Mouse (Mus musculus) liver, postnatal 0 days (tissue): Measurements from ENCODE around the gene Nadk. TPM values are rescaled to one million over a fixed set of nuclear protein-coding genes. Genes with fewer than 3 reads are reported as not detected.

ENCODE experiments used
- ATAC-seq: fragments of 200-750 bp; cut with Nextera tagmentation; 2 replicates; pipeline ENCODE4 v1.8.0; 2017; ENCODE audit warnings: mild to moderate bottlenecking, moderate library complexity
- DNase-seq: peaks from one replicate; pipeline ENCODE4 v3.0.0-alpha.2; 2016
- H3K27ac ChIP-seq: fragments of 300-500 bp; sonication (generic); 2 replicates; pipeline ENCODE4 v1.5.1; 2014; ENCODE audit warnings: antibody characterized with exemption, moderate library complexity, mild to moderate bottlenecking, low read depth
- H3K27me3 ChIP-seq: fragments of 300-500 bp; sonication (generic); 2 replicates; pipeline ENCODE4 v1.6.1; 2014; ENCODE audit warnings: low read length, control low read depth, mixed read lengths; ENCODE audit not compliant: insufficient read depth
- H3K36me3 ChIP-seq: fragments of 300-500 bp; sonication (generic); replicated peaks from 2 replicates; pipeline ENCODE4 v1.6.1; 2014; ENCODE audit warnings: mild to moderate bottlenecking, control low read depth, low read length, moderate library complexity, mixed read lengths; ENCODE audit not compliant: insufficient read depth
- H3K4me1 ChIP-seq: fragments of 300-500 bp; sonication (generic); 2 replicates; pipeline ENCODE4 v1.6.1; 2014; ENCODE audit warnings: antibody characterized with exemption, mild to moderate bottlenecking, control low read depth; ENCODE audit not compliant: insufficient read depth
- H3K4me2 ChIP-seq: fragments of 300-500 bp; sonication (generic); 2 replicates; pipeline ENCODE4 v1.6.1; 2014; ENCODE audit warnings: low read depth, mild to moderate bottlenecking, low read length, moderate library complexity, mixed read lengths
- H3K4me3 ChIP-seq: fragments of 300-500 bp; sonication (generic); 2 replicates; pipeline ENCODE4 v1.5.1; 2014; ENCODE audit warnings: low read depth, low read length
- H3K9ac ChIP-seq: fragments of 300-500 bp; sonication (generic); replicated peaks from 2 replicates; pipeline ENCODE4 v1.6.1; 2014; ENCODE audit warnings: mild to moderate bottlenecking, moderate library complexity
- H3K9me3 ChIP-seq: fragments of 300-500 bp; sonication (generic); 2 replicates; pipeline ENCODE4 v1.6.1; 2016; ENCODE audit warnings: mild to moderate bottlenecking, control low read depth, low read length, mixed read lengths
- CTCF ChIP-seq: sonication (generic); IDR thresholded peaks from 2 replicates; pipeline ENCODE4 v1.5.1; 2016; ENCODE audit warnings: antibody characterized with exemption, low read depth
- EP300 ChIP-seq: IDR thresholded peaks from 2 replicates; pipeline ENCODE4 v1.6.1; 2016; ENCODE audit warnings: antibody characterized with exemption, low read depth, mild to moderate bottlenecking
- WGBS: fragments of 180-500 bp; shearing (Covaris S2); extraction: QIAGEN DNeasy Blood & Tissue Kit; methylation state at CpG from one replicate; pipeline ENCODE4 v1.1.7; 2014; ENCODE audit not compliant: insufficient replicate concordance; 5-methylcytosine and 5-hydroxymethylcytosine counted together
- polyA plus RNA-seq: library from polyadenylated mRNA; unstranded; fragments of >200 nt; fragmentation: Nextera tagmentation; extraction: Ambion mirVana; gene quantifications from 2 replicates; pipeline ENCODE4 v1.2.1, GENCODE M21; 2015

Nadk gene
- polyA plus RNA-seq, 1 experiment from 2014 or later, result 55.5 TPM

DNA sequence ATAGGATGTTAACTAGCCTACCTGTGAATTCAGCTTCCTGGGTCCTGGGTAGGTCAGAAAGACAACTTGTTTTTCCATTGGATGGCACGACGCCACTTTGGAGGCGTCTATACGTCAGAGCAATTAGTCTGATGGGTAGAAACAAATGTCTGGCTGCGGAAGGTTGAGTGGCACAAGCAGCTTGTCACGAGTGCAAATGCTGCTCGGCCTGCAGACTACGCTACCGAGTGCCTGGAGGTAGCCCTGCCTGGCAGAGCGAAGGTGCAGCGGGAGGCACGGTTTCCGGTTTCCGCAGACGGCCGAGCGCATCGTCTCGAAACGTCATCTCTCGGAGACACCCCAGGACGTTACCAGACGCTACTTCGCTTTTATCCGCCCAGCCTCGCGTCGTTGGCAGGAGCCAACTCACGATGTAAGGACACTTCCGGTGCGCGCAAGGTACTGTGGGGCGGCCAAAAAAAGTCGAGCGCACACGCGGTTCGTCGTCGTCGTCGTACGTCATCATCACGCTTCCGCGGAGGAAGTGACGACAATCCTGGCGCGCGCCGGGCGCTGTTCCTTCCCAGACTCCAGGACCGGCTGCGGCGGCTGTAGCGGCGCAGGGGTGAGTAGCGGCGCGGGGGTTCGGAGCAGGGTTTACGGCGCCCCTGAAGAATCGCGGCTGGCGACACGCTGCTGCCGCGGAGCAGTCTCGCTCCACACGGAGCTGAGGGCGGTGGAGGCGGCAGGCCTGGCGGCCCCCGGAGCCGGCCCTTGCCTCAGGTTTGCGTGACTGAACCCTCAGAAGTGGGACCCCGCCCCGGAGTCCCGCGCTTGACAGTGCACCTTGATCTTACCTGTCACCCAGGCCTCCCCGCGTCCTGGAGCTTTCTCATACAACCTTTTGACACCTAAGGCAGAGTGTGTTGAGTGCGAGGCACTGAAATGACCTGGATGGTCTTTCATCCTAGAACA is 62.4 kb downstream of the Nadk start, which contains the start of gene Cdk11b:
Gene Cdk11b (plus strand): TSS at position 517 of the 954 bp plus-strand sequence.
- H3K36me3 ChIP-seq, result peaks cover 29% of the 10 kb centered on the region
- H3K27me3 ChIP-seq, result no peaks in the 10 kb centered on the region
- H3K4me3 ChIP-seq, result peak within 1 kb of the TSS; percentile 65
- H3K9me3 ChIP-seq, result no peaks in the 10 kb centered on the region
- H3K4me2 ChIP-seq, result peak within 1 kb of the TSS; percentile 78
- under 1% methylated on average over 84 of the region's 84 CpGs for WGBS
- no peak for TF ChIP-seq CTCF
- TF ChIP-seq EP300, result no peak; the same call in 1 of the 2 replicates
- ATAC-seq (peak; percentile 100), DNase-seq (peak; percentile 97)
- peak within 1 kb of the TSS; percentile 93 for H3K27ac ChIP-seq
- peaks cover 10% of the 10 kb centered on the region for H3K4me1 ChIP-seq
- H3K9ac ChIP-seq, result peak within 1 kb of the TSS; percentile 68

DNA sequence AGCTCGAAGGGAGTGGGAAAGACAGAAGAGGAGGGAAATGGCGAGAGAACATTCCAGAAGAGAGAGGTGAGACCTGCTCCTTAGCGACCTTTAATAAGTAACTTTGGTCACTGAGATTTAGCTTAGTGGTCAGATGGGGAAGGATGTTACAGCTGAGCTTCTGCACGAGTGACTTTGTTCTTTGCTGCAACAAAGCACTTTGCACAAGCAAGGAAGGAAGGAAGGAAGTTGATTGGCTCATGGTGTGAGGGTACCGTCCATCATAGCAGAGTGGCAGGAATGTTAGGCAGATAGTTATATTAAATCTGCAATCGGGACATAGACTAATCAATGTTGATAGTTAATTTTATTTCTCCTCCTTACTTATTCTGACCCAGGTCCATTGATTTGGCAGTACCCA is 68.1 kb downstream of the Nadk start:
- 61% methylated on average over 6 of the region's 6 CpGs for WGBS
- Histone ChIP-seq H3K9me3 (no peaks in the 10 kb centered on the region), H3K9ac (no peak overlapping the region), H3K27me3 (no peaks in the 10 kb centered on the region), H3K27ac (no peak overlapping the region), H3K4me2 (no peak overlapping the region), H3K4me1 (peaks cover 2% of the 10 kb centered on the region; the same call in 1 of the 2 replicates), H3K36me3 (peaks cover 70% of the 10 kb centered on the region), H3K4me3 (no peak overlapping the region)
- TF ChIP-seq CTCF (no peak), EP300 (peak; percentile 26; the same call in 1 of the 2 replicates)
- DNase-seq (no peak), ATAC-seq (no peak)

DNA sequence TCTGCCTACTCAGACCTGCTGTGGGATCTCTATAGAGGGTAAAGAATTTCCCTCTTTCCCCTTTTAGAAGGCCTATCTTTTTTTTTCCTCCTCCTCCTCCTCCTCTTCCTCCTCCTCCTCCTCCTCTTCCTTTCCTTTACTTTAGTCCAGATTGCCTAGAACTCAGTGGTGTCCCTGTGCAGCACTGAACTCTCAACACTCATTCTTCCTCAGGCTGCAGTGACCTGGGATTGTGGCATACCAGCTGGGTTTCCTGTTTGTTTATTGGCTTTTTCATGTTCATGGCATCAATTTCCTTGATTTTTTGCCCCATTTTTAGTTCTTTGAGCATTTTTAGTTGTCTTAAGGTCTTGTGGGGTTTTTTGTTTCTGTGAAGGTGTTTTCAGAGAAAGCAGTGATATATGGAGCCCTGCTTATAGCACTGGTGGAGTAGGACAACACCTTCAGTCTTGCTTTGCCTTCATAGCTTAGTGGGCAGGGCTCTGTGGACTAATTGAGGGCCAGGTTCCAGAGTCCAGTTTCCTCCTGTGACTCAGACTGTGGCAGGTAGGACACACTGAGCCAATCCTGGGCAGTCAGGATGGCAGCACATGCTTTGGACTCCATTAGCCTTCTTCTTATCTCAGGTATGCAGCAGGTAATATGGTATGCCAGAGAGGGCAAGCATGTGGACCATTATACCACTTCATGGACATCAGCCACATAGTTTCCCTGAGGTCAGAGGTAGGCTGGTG is 73.8 kb downstream of the Nadk start:
- Histone ChIP-seq H3K4me2 (no peak overlapping the region), H3K27me3 (no peaks in the 10 kb centered on the region), H3K36me3 (peaks cover 83% of the 10 kb centered on the region), H3K9me3 (no peaks in the 10 kb centered on the region), H3K4me1 (no peaks in the 10 kb centered on the region), H3K9ac (no peak overlapping the region; the same call in 1 of the 2 replicates), H3K4me3 (no peak overlapping the region), H3K27ac (no peak overlapping the region)
- TF ChIP-seq EP300, result no peak
- TF ChIP-seq CTCF, result no peak
- DNase-seq (no peak), ATAC-seq (peak; percentile 54; the same call in 1 of the 2 replicates)

Other genes starting within 250 kb of the Nadk start
- 3.0 TPM in 2 replicates for gene Prkcz, start 201.0 kb upstream of the Nadk start, polyA plus RNA-seq
- 0.07 TPM in 1 of 2 replicates, not detected in the other for gene Gabrd, start 164.3 kb upstream of the Nadk start, polyA plus RNA-seq
- gene Cfap74, start 153.2 kb upstream of the Nadk start, polyA plus RNA-seq, result 0.07 TPM in 1 of 2 replicates, not detected in the other
- gene Tmem52, start 93.3 kb upstream of the Nadk start, polyA plus RNA-seq, result 0.15 and 2.0 TPM in 2 replicates
- 80.9 and 88.4 TPM in 2 replicates for gene Gnb1, start 71.0 kb upstream of the Nadk start, polyA plus RNA-seq
- gene Slc35e2, start 39.0 kb downstream of the Nadk start, polyA plus RNA-seq, result 5.4 and 5.6 TPM in 2 replicates
- gene Cdk11b, start 62.5 kb downstream of the Nadk start, polyA plus RNA-seq, result 22.8 and 24.9 TPM in 2 replicates
- gene Gm10563, start 83.0 kb downstream of the Nadk start, polyA plus RNA-seq, result not detected in 2 replicates
- gene Mmp23, start 91.0 kb downstream of the Nadk start, polyA plus RNA-seq, result 5.9 and 6.8 TPM in 2 replicates
- 3.4 and 4.3 TPM in 2 replicates for gene Mib2, start 106.8 kb downstream of the Nadk start, polyA plus RNA-seq
- 0.27 and 0.41 TPM in 2 replicates for gene Fndc10, start 132.0 kb downstream of the Nadk start, polyA plus RNA-seq
- gene Ssu72, start 142.4 kb downstream of the Nadk start, polyA plus RNA-seq, result 66.6 and 66.9 TPM in 2 replicates
- 0.02 and 0.06 TPM in 2 replicates for gene Tmem240, start 172.4 kb downstream of the Nadk start, polyA plus RNA-seq
- gene Atad3a, start 198.7 kb downstream of the Nadk start, polyA plus RNA-seq, result 44.7 and 45.0 TPM in 2 replicates
- 0.25 and 0.28 TPM in 2 replicates for gene Vwa1, start 212.3 kb downstream of the Nadk start, polyA plus RNA-seq
- gene Tmem88b, start 223.5 kb downstream of the Nadk start, polyA plus RNA-seq, result 0.21 and 0.40 TPM in 2 replicates
- 0.34 and 0.46 TPM in 2 replicates for gene Ankrd65, start 228.1 kb downstream of the Nadk start, polyA plus RNA-seq
- gene Mrpl20, start 240.5 kb downstream of the Nadk start, polyA plus RNA-seq, result 167 and 171 TPM in 2 replicates